Mouse (Mus musculus) bone marrow, adult 2 months (tissue): ENCODE measurements around the gene Gpd2. TPM values are rescaled to one million over a fixed set of nuclear protein-coding genes. Genes with fewer than 3 reads are reported as not detected.

Experiments used
- H3K27ac ChIP-seq: fragments of 200-500 bp; 2 replicates; pipeline ENCODE4 v1.5.1; 2012; ENCODE audit warnings: low read depth, mild to moderate bottlenecking, control low read depth, inconsistent platforms, low read length; ENCODE audit not compliant: control insufficient read depth, poor library complexity, insufficient read depth
- H3K4me1 ChIP-seq: fragments of 200-500 bp; 2 replicates; pipeline ENCODE4 v1.6.1; 2011; ENCODE audit warnings: low read length; ENCODE audit not compliant: control insufficient read depth, insufficient read depth
- H3K4me3 ChIP-seq: fragments of 200-500 bp; replicated peaks from 2 replicates; pipeline ENCODE3; 2011; ENCODE audit warnings: mild to moderate bottlenecking, low read depth, low read length, control low read depth; ENCODE audit not compliant: control insufficient read depth
- CTCF ChIP-seq: fragments of 200-500 bp; IDR thresholded peaks from 2 replicates; pipeline ENCODE4 v1.5.1; 2011; ENCODE audit warnings: low read length, control low read depth; ENCODE audit not compliant: control insufficient read depth, insufficient read depth
- POLR2A ChIP-seq: fragments of 200-500 bp; IDR thresholded peaks from 2 replicates; pipeline ENCODE4 v1.6.1; 2011; ENCODE audit warnings: low read depth, mild to moderate bottlenecking, control low read depth, low read length, borderline replicate concordance; ENCODE audit not compliant: control insufficient read depth
- WGBS: fragments of 180-500 bp; shearing (Covaris S2); methylation state at CpG from one replicate; pipeline ENCODE4 v1.1.7; 2018; 5-methylcytosine and 5-hydroxymethylcytosine counted together
- polyA plus RNA-seq: library from polyadenylated mRNA; stranded (reverse); fragments of >200 nt; gene quantifications from 2 replicates; pipeline ENCODE4 v1.2.4, GENCODE M21; 2011; ENCODE audit warnings: low replicate concordance; ENCODE audit not compliant: missing spikeins, insufficient read depth, insufficient read length

The Gpd2 gene
- polyA plus RNA-seq, 1 experiment = 4.8 TPM

- Histone ChIP-seq H3K4me3 (no peak overlapping the region), H3K4me1 (no peaks in the 10 kb centered on the region), H3K27ac (no peak overlapping the region)
- 30% methylated on average over 3 of the region's 3 CpGs for WGBS
- TF ChIP-seq CTCF = no peak
Observed at GRCm38 (mm10) chr2:57223288-57224026, 14.0 kb upstream of the Gpd2 start.

- TF ChIP-seq CTCF (no peak), POLR2A (no peak)
- H3K4me1 ChIP-seq = no peaks in the 10 kb centered on the region
- no peak overlapping the region for H3K4me3 ChIP-seq
- H3K27ac ChIP-seq = no peak overlapping the region
- WGBS = 43% methylated on average over 2 of the region's 2 CpGs
Observed at GRCm38 (mm10) chr2:57225236-57225635, 12.2 kb upstream of the Gpd2 start.

GRCm38 (mm10) chr2:57227425-57227824, 10.0 kb upstream of the Gpd2 start:
- Histone ChIP-seq H3K4me1 (no peaks in the 10 kb centered on the region; the same call in 1 of the 2 replicates), H3K27ac (no peak overlapping the region), H3K4me3 (no peak overlapping the region)
- 82% methylated on average over 3 of the region's 3 CpGs for WGBS
- TF ChIP-seq POLR2A = no peak
- no peak for TF ChIP-seq CTCF

GRCm38 (mm10) chr2:57229647-57230240, 7.7 kb upstream of the Gpd2 start:
- 34% methylated on average over 4 of the region's 4 CpGs for WGBS
- no peak for TF ChIP-seq CTCF
- TF ChIP-seq POLR2A = no peak
- H3K4me3 ChIP-seq = no peak overlapping the region
- no peaks in the 10 kb centered on the region; the same call in 1 of the 2 replicates for H3K4me1 ChIP-seq
- H3K27ac ChIP-seq = no peak overlapping the region

- Histone ChIP-seq H3K4me1 (no peaks in the 10 kb centered on the region; the same call in 1 of the 2 replicates), H3K4me3 (no peak overlapping the region), H3K27ac (no peak overlapping the region)
- WGBS = 86% methylated on average over 5 of the region's 5 CpGs
- TF ChIP-seq POLR2A (no peak), CTCF (no peak)
Observed at GRCm38 (mm10) chr2:57231432-57231831, 6.0 kb upstream of the Gpd2 start.

GRCm38 (mm10) chr2:57232328-57232727, 5.1 kb upstream of the Gpd2 start:
- 44% methylated on average over 8 of the region's 8 CpGs for WGBS
- H3K27ac ChIP-seq = no peak overlapping the region
- H3K4me1 ChIP-seq = no peaks in the 10 kb centered on the region; the same call in 1 of the 2 replicates
- no peak overlapping the region for H3K4me3 ChIP-seq
- TF ChIP-seq POLR2A (no peak), CTCF (no peak)

- WGBS = 85% methylated on average over 2 of the region's 2 CpGs
- Histone ChIP-seq H3K4me3 (no peak overlapping the region), H3K27ac (no peak overlapping the region), H3K4me1 (no peaks in the 10 kb centered on the region; the same call in 1 of the 2 replicates)
- TF ChIP-seq POLR2A (no peak), CTCF (no peak)
Observed at GRCm38 (mm10) chr2:57236246-57236645, 1.2 kb upstream of the Gpd2 start.

- Histone ChIP-seq H3K27ac (no peak overlapping the region), H3K4me1 (no peaks in the 10 kb centered on the region; the same call in 1 of the 2 replicates), H3K4me3 (no peak overlapping the region)
- WGBS = 41% methylated on average over 6 of the region's 6 CpGs
- TF ChIP-seq CTCF (no peak), POLR2A (no peak)
Observed at GRCm38 (mm10) chr2:57237026-57237425, 409 bp upstream of the Gpd2 start.
